Mouse (Mus musculus): ENCODE data around the gene Trpc7.

- TF ChIP-seq GATA1 (IDR thresholded peaks at IDR 0.05; ENCODE audit: low read length) (no peak), TAL1 (IDR thresholded peaks at IDR 0.05; ENCODE audit: low read length) (no peak)
Measured at GRCm38 (mm10) chr13:56746739-56747532, 148.9 kb downstream of the Trpc7 start.
